Mouse (Mus musculus) cerebellum, postnatal 10 days (tissue): ENCODE results near the gene Tmem117.

Source experiments
- DNase-seq, 2 experiments: peaks; one replicate each; pipeline ENCODE4 v3.0.0; 2021; ENCODE audit warnings: mixed read lengths in 2 of 2

The Tmem117 gene

DNA sequence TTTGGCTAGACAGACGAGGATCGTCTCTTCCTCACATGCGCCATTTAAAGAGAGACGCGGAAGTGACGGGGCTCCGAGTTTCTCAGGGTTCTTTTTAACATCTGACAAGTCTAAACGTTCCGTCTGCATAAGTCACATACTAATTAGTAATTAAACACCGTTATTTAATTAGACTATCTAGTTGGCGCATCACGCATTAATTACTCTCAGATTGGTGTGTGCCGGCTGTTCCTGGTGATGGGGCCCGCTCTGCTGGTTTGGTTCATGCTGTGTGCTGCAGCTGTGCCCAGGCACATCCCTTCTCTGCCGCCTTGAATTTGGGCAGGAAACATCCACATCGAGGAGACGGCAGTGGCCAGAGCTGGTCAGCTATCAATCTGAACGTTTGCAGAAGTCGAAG is 142.7 kb downstream of the Tmem117 start:
- DNase-seq, result peak; percentile 53 to 60

DNA sequence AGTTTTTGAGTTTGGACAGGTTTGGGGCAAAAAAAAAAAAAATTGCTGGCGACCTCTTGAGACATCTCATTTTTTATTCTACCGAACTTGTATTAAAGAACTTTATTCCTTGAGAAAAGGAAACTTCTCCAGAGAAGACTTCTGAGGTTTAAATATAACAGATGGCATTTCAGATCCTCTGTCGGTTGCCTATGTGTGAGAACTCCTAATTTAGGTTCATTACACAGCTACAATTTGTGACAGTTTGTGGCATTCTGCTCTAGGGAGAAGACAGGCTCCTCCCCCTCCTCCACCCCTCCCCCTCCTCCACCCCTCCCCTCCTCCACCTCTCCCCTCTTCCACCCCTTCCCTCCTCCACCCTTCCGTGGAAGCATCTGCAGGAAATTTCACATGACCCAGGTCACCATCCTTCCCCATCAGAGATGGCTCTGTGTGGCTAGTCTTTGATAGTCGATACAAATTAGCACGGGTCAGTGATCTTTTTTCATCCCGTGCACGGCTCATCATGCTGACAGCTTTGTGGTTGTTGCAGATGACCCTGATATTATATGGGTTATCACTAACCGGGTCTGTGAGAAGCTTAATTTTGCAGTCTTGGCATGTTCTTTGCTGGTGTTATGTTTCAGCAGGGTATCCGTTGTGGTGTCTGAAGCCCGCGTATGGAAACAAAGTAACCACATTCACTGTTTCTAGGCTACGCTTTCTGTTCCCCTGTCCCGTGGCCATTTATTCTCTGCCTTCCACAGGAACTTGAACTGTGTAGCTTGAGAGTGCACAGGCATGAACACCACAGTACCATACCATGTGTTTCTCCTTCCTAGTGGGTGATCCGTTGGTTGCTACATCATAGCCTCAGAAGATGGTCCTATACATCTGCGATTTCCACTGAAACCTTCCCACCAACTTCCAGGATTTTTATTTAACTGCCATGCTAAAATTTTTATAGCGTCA is 147.4 kb downstream of the Tmem117 start:
- no peak for DNase-seq

DNA sequence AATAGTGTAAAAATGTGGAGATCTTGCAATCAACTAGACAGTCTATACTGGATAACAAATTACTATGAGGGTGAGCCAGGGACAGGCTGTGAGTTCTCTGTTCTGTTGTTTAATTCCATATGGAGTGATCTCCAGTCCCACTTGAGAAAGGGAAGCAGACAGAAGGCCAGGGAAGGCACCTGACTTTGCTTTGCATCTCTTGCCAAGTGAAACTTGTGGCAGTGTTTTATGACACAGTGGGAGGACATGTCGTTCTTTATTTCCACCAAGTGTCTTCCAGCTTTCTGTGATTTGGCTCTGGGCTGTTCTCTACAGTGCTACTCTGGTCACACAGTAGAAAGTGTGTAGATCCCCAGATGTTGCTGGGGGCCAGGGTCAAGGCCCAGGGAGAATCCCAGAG is 152.5 kb downstream of the Tmem117 start:
- peak; percentile 32 to 43 for DNase-seq

DNA sequence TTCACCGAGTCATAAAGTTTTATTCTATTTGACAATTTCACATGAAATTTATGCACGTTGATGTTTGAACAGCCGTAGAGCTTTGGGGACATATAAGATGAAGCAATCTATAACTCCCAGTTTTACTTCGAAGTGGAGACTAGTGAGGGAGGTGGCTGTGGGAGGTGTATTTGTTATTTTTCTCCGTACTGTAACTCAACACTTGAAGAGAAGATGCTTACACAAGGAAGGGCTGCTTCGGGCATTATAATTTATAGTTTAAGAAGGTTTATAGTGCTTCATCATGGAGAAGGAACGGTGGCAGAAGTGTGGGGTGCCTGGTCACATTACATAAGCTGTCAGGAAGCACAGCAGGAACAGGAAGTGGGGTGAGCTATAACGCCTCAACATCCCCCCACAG is 164.4 kb downstream of the Tmem117 start:
- DNase-seq, result no peak

DNA sequence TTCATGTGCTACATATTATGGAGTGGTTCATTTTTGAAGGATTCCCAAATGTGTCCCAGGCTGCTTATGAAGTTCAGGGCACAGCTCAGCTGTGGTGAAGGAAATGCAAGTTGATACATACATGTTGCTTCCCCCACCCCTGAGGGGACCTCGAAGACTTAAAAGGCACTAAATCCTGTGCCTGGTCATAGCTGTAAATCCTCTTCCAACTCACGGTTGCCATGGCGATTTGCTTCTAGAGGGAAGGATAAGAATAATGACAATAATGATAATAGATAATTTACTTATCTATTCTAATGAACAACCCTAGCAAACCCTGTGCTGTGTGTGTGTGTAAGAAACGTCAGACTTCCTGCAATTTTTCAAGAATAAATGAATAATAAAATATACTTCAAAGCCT is 166.5 kb downstream of the Tmem117 start:
- DNase-seq, result no peak

DNA sequence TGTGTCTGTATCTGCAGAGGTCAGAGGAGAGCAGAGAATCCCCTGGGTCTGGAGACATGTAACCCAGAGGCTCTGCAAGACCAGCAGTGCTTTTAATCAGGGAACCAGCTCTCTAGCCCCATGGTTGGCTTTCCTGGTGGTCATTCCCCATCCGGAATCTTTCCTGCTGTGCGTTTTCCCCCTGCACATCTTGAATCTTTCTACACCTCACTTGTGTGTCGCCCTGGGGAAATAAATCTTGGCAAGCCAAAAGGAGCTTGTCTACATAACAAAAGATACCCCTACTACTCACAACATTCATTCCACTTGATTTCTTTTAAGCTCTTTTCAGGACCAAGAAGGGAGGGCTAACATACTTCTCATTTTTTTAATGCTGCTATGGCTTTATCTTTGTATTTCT is 169.2 kb downstream of the Tmem117 start:
- DNase-seq, result no peak

DNA sequence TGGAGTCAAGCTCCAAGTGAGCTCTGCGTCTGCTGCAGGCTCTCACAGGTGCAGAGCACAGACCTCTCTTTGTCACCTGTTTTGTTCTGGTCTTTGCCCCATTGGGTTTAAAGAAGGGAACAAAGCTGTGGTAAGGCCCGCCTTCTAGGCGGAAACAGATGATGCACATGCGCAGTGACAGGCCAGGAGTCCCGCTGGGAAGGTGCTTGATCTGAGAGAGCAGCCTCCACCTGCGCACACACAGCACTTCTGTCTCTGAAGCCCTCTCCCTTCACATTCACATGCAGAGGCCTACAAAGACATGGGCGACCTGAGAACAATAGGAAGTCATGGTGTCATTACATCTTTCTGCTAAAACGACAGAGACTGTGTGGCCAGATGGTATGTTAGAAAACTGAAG is 172.4 kb downstream of the Tmem117 start:
- no peak for DNase-seq

DNA sequence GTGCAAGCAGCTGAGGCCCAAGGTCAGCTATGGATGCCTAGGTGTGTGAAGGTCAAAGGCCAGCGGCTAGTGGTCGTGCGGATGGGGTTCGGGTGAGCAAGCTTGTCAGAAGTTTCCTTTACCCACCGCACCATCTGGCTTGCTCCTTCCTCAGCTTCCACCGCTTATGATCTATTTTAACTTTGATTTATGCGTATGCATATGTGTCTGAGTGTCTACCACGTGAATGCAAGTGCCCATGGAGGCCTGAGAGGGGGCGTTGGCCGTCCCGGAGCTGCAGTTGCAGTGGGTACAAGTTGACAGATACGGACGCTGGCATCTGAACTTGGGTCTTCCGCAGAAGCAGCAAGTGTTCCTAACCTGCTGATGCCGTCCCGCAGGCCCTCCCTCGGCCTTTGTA is 173.8 kb downstream of the Tmem117 start:
- DNase-seq, result no peak

DNA sequence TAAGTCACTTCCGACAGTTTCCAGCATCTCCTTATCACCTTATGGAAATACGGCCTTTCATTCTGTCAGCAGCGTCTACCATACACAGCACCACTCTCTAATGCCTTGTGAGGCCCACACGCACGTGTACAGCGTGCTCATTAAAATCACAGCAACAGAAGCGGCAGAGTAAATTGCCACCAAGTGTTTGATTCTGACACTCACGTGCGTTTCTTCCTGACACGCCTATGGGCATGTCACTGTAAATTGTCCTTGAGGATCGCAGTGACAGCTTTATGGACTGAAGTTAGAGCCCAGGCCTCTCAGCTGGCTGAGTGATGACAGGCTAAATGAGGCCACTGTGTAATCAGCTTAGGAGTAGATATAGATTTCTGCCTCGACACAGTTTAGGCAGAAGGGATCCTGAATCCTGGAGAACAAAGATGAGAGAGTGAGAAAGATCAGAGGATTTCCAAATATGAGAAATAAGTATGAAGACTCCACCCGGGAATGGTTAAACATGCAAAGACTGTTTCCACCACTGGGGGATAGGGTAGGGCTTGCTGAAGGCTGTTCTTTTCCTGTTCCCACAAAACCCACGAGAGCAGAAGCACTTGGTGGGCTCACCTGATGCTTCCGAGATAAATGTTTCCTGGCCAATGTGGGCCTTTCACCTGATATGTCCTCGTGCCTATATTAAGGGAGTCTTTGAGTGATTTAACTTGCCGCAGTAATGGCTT is 174.8 kb downstream of the Tmem117 start:
- DNase-seq, result no peak

DNA sequence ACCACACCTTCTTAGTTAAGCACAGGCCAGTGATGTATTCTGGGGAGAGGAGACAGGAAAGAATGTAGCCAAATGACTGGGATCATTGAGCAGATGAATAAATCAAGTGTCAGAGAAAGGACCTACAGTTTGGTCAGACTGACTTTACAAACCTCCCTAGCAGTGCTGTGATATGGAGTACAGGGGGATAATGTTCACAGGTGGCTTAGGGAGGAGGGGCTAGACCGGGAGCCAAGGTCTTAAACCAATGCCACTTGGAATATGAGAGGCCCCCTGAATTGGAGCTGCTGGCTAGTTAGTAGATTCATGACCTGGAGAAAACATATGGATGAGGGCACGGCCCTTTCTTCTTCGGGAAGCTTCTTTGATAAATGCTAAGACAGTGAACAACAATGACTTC is 177.0 kb downstream of the Tmem117 start:
- DNase-seq, result peak in 1 of 2 experiments; percentile 23

DNA sequence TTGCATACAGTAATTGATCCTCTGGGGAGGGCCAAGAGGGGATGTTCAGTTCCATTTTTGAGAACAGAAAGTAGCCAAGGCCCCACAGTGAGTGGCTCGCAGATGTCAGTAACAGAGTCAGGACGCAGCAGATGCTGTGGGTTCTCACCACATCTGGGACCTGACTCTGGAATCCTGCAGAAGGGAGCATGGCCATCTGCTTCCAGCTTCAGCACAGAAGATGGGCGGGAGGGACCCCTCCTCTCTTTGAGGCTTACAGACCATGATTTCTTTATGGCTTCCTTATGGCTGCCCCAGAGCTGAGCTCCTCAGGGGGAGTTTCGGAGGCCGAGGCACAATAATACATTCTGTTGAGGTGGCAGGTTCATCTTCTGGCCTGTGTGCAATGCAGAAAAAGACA is 182.5 kb downstream of the Tmem117 start:
- no peak for DNase-seq

DNA sequence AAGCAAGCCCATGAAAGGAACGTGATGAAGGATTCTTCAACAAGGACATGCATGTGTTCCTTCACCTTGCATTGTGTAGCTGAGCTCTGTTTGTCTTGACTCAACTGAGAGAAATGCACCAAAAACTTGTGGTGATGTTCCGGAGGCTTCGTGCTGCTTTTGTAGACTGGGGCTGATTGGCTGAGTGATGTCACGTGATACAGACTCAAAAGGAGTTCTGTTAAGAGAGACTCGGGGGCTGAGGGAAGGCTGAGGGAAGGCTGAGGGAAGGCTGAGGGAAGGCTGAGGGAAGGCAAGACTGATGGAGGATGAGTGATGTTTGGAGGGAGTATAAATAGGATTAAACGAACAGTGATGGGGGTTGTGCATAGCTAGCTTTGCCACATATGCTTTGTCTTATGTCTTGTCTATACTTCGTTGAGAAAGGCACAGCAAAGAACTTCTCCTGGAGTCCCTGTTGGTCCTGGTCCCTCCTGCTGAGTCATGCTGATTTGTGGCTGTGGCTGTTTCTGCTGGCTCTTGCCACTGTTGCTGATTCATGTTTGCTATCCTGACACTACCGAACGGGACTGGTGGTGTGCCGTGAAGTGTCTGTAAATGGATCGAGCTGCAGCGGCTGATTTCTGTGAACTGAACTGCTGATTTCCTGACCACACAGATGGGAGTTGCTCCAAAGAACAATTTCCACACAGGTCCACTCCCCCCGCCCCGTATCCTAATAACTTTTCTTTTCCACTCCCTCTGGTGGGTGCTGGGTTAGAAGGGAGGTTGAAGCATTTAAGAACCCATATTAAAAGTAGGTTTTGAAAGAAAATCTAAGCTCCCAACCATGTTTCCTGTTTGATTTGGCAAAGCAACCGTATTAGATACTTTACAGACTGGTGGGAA is 185.4 kb downstream of the Tmem117 start:
- no peak for DNase-seq

DNA sequence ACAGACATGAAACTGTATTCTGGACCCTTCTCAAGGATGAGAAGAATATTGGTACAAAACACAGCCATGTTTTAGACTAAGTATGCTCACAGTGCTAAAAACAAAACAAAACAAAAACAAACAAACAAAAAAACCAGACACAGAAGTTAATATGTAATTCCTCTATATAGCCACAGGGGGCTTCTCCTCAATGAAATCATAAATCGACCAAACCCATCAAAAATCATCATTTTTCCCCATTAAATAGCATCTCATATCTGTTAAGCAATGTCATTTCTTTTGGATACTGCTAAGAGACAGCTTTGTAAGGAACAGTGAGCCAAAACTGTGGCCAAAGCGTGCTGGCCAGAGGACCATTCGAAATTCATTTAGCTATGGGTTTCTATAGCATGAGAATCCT is 206.6 kb downstream of the Tmem117 start:
- DNase-seq, result no peak

DNA sequence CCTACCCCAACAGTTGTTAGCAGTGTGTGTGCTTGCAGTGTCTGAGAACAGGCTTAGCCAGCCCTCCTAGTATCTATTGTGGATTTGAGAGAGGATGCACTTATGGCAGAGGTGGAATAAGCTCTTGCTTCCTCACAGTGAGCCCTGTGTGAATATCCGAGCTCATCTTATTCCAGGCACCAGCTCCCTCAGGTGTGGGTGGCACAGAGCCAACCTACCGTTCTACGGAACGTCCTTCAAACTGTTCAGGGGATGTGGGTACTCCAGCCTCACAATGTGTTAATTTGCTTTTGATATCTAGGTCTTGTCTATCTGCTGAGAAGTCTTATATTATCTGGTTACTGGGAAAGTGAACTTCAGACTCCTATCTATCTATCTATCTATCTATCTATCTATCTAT is 209.6 kb downstream of the Tmem117 start:
- peak; percentile 61 to 64 for DNase-seq

DNA sequence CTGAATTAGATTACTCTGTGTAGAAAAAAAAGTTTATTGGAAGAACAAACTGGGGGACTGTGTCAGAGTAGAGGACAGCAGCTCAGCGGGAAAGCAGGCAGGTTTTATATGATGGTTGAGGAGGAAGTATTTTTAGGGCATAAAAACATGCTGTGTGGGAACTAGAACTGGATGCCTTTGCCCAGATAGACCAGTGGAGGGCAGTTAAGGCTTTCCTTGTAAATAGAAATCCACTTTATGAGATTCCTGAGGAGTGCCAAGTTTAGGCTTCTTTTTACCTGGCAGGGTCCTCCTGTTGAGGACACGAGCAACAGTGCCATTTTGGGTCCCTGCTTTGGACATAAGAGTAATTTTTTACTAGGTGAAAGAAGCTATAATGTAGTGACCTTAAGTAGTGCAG is 218.5 kb downstream of the Tmem117 start:
- peak; percentile 40 to 52 for DNase-seq

DNA sequence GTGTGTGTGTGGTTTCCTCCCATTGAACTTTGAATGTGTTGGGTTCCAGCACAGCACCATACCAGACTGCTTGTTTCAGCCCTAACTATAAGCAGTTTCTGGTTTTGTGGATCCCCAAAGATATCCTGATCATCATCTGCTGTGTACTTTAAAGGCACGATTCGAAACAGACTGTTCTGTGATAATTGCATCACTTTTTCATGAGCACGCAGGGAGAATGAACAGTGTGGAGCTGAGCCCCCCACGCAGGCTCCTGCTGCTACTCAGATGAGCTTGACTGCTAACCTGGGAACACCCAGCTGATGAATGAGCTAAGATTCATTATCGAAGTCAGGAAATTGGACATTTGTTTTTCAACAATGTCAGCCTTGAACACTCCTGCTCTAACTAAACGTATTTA is 230.6 kb downstream of the Tmem117 start:
- DNase-seq, result no peak

DNA sequence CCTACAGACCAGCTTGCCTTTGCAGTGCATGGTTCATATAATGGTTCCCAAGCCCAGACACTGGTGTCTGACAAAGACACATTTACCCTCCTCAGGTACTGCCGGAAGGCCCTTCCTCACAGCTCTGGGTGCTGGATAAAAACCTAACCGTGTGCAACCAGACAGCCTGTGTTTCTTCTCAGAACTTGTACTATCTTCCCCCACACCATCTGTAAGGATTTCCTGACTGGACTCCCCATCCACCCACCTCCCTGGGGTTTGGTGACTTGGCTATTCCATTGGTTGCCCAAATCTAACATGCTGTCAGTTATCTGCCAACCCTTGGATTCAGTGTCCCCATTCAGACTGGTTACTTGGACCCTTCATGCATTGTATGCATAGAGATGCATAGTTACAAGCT is 232.1 kb downstream of the Tmem117 start:
- DNase-seq, result no peak

DNA sequence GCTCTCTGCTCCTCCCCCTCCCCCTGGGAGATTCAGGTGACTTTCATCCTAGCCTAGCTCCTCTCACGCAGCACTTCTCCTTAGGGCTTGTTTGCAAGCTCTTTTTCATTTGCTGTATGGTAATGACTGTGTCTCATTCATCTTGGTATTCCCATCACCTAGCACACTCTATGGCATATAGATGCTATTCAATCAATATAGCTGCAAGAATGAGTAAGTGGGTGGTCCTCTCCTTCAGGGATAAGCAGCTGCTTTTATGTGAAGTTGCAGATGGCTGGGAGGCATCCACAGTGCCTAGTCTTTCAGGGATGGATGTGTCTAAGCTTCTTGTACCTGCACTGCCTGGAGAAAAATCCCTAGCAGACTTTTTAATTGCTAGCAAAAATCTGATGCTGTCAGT is 235.1 kb downstream of the Tmem117 start:
- no peak for DNase-seq

DNA sequence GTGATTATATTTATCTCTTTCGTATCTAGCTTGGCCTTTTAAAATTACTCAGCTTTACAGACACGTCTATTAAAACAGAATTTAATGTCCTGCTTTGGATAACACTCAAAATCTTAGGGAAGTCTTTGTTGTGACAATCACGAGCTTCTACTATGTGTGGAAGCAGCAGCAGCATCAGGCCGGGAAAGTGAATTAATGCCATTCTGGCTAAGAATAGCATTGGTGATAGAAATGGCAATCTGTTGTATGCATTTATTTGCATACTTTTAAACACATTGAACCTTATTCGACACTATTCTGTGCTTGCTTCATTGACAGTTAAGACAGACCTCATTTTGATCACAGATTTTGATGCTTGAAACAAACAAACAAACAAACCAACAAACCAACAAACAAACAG is 239.3 kb downstream of the Tmem117 start:
- DNase-seq, result no peak

DNA sequence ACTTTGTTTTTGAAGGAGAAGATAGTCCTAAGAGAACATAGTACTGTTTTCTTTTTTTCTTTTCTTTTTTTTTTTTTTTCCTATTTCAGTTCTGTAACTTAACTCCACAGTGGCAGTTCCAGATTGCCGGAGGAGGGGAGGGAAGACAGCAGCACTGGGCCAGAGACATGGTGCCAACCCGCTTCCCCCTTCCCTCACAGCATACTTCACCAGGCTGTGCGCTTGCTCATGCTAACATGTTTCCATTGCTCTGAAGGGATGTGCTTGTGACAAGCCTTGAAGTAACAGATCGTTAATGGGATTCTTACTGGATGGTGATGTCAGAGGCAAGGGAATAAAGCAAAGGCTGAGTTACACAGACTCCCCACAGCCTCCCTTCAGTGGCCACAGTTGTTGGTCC is 256.0 kb downstream of the Tmem117 start:
- DNase-seq, result no peak

DNA sequence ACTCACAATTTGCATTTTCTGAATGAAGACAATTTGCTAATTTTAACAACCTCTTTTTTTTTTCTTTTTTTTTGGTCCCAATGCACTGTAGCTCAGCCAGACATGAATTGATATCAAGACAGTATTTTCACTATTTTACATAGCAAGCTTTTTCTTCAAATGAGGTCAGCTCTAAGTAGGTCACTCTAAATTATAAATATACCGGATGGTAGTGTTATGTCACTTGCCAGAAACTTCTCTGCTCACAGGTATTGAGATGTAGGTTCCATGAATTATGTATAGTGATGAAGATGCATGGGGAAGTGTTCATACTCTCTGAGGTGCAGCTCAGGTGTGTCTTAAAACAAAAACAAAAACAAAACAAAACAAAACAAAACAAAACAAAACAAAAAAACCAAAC is 264.2 kb downstream of the Tmem117 start:
- DNase-seq, result no peak

DNA sequence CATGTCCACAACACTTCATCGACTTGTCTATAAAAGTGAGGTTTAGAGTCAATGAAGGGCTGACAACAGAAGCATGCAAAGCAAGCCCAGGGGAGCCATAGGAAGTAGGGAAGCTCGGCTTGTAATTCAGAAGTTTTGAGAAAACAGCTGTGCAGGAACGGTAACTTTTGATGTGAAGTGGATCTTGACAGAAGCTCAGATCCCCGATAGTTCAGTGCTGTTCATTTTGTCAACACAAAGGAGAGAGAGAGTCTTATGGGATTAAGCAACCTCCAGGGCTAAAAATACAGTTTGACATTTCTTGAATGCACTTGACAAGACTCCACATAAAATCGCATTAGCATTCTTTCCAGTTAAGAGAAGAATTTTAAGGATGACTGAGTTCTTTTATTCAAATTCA is 265.1 kb downstream of the Tmem117 start:
- DNase-seq, result no peak

DNA sequence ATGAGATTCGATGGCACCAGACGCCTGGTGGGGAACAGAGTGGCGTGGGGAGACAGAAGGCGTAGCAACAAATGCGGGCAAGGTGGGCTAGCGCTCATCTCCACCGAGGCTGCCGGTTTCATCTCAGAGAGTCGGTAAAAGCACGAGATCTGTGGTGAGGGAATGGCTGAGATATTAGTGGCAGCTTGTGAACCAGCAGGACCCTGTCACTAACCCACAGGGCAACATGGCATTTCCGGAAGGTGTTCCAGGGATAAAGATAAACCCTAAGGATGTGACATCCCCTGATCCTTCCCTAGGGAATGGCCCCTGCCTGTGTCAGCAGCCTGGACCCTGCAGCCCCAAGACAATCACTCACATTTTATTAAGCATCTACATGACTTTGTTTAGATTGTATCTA is 266.6 kb downstream of the Tmem117 start:
- DNase-seq, result peak; percentile 79 to 83
